Mouse (Mus musculus): ENCODE measurements around the gene Rab14. TPM values are rescaled to one million over a fixed set of nuclear protein-coding genes. Genes with fewer than 3 reads are reported as not detected.

Rab14 gene
- polyA plus RNA-seq, 1 experiment: 171 TPM

DNA sequence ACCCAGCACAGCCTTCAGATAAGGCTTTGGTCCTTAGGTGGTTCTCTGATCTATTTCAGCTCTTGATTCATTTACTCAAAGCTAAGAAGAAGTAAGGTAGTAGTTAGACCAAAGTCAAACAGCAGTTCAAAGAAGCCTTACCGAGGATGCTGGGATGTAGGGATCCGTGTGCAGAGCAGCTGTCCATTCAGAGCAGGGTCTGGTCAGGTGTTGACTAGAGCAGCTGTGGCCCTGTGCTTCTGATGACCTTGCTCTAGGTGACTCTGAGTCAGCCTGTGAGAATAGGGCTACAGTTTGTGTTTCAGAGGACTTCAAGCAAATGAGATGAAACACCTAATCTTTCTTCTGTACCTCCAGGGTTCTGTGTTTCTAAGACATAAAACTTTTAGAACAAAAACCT, 31.5 kb downstream of the Rab14 start:
- no peak for DNase-seq (ENCODE audit: low read depth)
- TF ChIP-seq CTCF (IDR thresholded peaks at IDR 0.05; ENCODE audit: borderline replicate concordance, extremely low read depth, insufficient read depth, insufficient read length): no peak
- TF ChIP-seq POLR2A (IDR thresholded peaks at IDR 0.05; ENCODE audit: borderline replicate concordance, extremely low read depth, insufficient read depth, insufficient read length, poor library complexity, severe bottlenecking): no peak

DNA sequence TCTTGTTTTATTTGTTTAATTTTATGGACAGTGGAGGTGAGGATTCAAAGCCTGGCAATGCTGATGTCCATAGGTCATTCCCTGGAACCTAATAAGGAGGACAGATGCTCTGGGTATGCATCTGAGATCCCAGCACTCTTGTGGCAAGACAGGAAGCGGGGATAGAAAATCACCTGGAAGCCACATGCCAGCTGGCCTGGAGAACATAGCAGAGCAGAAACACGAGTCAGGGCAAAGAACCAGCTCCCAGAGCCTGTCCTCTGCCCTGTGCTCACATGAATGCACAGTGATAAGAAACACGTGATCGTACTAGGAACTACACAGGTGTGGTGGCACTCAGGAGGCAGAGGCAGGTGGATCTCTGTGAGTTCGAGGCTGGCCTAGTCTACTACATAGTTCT, 34.1 kb downstream of the Rab14 start:
- no peak for DNase-seq (ENCODE audit: low read depth)
- TF ChIP-seq CTCF (IDR thresholded peaks at IDR 0.05; ENCODE audit: borderline replicate concordance, extremely low read depth, insufficient read depth, insufficient read length): no peak
- TF ChIP-seq POLR2A (IDR thresholded peaks at IDR 0.05; ENCODE audit: borderline replicate concordance, extremely low read depth, insufficient read depth, insufficient read length, poor library complexity, severe bottlenecking): no peak

DNA sequence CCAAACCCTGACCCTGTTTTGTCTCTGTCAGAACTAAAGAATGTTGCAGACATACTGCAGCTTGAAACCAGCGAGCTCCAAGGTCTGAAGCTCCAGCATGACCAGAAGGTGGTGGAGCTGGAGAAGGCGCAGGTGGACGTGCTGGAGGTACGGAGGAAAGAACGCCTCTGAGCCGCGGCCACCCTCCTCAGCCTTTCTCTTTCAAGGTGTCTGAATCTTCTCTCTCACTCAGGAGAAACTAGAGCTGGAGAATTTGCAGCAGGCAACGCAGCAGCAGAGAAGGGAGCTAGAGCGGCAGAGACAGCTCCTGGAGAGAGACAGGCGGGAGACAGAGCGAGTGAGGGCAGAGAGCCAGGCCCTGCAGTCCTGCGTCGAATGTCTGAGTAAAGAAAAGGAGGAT, 35.5 kb downstream of the Rab14 start:
- no peak for TF ChIP-seq POLR2A (IDR thresholded peaks at IDR 0.05; ENCODE audit: borderline replicate concordance, extremely low read depth, insufficient read depth, insufficient read length, poor library complexity, severe bottlenecking)
- no peak for DNase-seq (ENCODE audit: low read depth)

DNA sequence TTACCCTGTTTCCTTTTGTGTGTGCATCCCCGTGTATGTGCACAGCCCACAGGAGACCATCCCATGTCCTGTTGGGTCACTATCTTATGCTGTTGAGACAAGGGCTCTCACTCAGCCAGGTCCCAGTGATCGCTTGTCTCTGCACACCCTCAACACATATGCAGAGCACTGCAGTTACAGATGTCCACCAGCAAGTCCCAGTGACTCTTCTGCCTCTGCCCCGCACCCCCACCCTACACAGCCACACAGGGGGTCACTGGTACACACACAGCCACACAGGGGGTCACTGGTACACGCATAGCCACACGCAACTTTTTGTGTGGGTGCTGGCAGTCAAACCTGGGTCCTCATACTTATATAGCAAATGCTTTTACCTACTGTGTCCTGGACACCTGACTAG, 37.5 kb downstream of the Rab14 start:
- DNase-seq (ENCODE audit: low read depth): no peak

DNA sequence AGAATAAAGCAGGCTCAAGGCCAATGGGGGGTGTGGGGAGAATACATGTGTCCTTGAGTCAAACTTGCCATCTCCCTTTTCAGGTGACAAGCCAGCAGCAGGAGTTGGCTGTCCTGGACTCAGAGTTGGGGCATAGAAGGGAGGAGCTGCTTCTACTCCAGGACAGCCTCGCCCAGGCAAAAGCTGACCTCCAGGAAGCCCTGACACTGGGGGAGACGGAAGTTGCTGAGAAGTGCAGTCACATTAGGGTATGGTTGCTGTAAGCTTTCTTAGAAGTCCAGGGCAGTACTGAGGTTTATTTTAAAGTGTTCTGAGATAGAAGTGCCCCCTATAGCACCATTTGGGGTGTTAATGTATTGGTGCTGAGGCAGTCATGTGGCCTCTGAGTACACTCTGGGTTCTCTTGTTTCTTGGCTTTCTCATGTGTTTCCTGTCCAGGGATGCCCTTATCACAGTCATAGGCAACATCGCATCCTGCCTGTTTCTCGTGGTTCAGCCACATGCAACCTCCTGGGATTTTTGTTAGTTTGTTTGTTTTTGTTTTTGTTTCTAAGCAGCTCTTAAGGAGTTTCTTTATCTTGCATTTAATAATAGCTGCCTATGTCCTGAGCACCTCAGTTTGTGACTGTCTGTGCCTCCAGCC, 39.0 kb downstream of the Rab14 start:
- no peak for DNase-seq (ENCODE audit: low read depth)
- no peak for TF ChIP-seq CTCF (IDR thresholded peaks at IDR 0.05; ENCODE audit: borderline replicate concordance, extremely low read depth, insufficient read depth, insufficient read length)
- no peak for TF ChIP-seq POLR2A (IDR thresholded peaks at IDR 0.05; ENCODE audit: borderline replicate concordance, extremely low read depth, insufficient read depth, insufficient read length, poor library complexity, severe bottlenecking)

More for the DNA sequence above, 37.5 kb downstream of the Rab14 start:
- TF ChIP-seq CTCF (IDR thresholded peaks at IDR 0.05; ENCODE audit: borderline replicate concordance, extremely low read depth, insufficient read depth, insufficient read length): no peak
- no peak for TF ChIP-seq POLR2A (IDR thresholded peaks at IDR 0.05; ENCODE audit: borderline replicate concordance, extremely low read depth, insufficient read depth, insufficient read length, poor library complexity, severe bottlenecking)

DNA sequence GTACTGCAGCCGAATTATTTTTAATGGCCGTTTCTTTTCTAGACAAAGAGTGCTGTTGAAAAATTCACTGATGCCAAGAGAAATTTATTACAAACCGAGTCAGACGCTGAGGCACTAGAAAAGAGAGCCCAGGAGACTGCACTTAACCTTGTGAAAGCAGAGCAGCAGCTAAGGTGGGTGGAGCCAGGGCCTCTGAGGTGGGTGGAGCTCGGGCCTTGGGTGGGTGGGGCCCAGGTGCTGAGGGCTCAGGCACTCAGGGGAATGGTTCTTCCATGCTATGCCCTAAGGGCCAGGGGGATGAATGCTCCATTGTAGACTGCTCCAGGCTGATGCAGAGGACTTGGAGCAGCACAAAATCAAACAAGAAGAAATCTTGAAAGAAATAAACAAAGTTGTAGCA, 40.7 kb downstream of the Rab14 start:
- no peak for DNase-seq (ENCODE audit: low read depth)
- TF ChIP-seq CTCF (IDR thresholded peaks at IDR 0.05; ENCODE audit: borderline replicate concordance, extremely low read depth, insufficient read depth, insufficient read length) (no peak), POLR2A (IDR thresholded peaks at IDR 0.05; ENCODE audit: borderline replicate concordance, extremely low read depth, insufficient read depth, insufficient read length, poor library complexity, severe bottlenecking) (no peak)

DNA sequence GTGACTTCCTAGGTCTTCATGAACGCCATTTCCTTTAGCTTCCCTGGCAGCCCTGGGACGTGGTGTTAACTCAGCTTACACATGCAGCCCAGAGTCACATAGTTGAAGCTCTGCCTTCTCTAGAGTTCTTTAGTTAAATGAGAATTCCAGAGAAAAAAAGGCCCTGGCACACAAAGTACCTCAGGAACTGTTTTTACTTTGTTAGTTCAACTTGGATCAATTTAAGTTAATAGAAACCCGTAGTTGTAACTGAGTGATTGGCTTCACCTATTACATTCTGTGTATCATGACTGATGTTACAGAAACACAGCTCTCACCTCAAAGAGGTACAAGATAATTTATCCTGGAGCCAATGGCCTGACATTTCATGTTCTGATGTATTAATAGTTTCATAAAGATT, 42.6 kb downstream of the Rab14 start:
- no peak for DNase-seq (ENCODE audit: low read depth)
- TF ChIP-seq POLR2A (IDR thresholded peaks at IDR 0.05; ENCODE audit: borderline replicate concordance, extremely low read depth, insufficient read depth, insufficient read length, poor library complexity, severe bottlenecking) (no peak), CTCF (IDR thresholded peaks at IDR 0.05; ENCODE audit: borderline replicate concordance, extremely low read depth, insufficient read depth, insufficient read length) (no peak)

DNA sequence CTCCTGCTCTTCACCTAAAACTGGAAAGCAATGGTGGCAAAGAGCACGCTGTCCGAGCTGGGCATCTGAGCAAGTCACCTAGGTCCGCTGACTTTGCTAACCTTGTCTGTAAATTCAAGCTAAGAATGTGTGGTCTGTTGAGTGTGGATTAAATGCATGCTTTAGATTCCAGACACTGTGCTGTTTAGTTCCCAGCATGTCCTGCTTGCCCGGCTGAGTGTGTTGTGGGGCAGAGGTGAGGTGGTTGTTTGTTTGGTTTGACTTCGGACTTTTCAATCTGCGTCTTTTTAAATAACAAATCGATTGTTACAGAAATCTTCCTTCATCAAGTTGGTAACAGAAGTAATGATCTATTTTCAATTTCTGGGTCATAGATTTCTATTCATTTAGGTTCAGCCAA, 43.1 kb downstream of the Rab14 start:
- TF ChIP-seq POLR2A (IDR thresholded peaks at IDR 0.05; ENCODE audit: borderline replicate concordance, extremely low read depth, insufficient read depth, insufficient read length, poor library complexity, severe bottlenecking) (no peak), CTCF (IDR thresholded peaks at IDR 0.05; ENCODE audit: borderline replicate concordance, extremely low read depth, insufficient read depth, insufficient read length) (no peak)
- no peak for DNase-seq (ENCODE audit: low read depth)

DNA sequence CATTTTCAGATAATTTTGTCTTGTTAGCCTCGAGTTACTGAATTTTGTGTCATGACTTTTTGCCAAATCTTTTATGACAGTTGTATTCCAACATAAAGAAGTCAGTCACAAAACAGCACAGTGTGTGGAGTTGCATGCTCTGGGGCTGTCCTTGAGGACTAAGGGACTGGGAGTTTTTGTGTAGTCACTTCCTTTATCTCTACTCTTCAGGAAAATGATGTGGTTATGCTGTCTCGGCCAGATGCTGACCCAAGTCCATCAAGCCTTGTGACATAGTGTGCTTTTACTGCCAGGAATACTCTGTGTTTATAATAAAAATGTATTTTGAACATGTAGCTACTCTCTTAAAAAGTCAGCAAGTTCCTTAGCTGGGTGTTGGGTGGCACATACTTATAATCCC, 43.9 kb downstream of the Rab14 start:
- no peak for DNase-seq (ENCODE audit: low read depth)
- no peak for TF ChIP-seq CTCF (IDR thresholded peaks at IDR 0.05; ENCODE audit: borderline replicate concordance, extremely low read depth, insufficient read depth, insufficient read length)
- TF ChIP-seq POLR2A (IDR thresholded peaks at IDR 0.05; ENCODE audit: borderline replicate concordance, extremely low read depth, insufficient read depth, insufficient read length, poor library complexity, severe bottlenecking): no peak

DNA sequence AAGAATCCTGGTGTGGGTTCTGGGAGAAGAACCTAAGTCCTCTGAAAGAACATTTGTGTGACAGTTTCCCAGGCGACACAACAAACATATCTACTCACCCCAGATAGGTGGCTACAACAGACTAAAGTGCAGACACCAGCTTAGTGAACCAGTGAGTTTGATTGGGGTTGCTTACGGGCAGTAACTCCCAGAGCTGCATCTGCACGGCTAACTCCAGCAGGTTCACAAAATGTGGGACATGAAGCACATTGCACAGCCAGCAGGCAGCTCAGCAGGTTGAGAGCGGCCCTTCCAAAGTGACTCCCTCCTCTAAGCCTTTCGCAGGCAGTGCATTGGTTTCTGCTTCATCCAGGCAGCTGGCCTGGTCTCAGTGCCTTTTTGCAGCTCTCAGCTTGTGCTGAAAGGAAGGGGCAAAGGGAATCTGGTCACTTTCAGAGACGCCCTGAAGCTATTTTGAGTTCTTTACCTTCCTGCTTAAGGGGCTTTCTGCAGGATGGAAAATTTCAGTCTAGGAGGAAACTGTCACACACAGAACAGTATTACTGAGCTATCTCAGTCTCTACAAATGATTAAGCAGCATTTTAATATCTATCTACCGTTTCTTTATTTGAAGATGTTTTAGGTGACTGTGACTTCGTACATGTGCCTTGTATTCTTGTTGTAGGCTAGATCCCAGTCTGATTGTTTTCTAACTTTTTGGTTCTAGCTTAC, 46.9 kb downstream of the Rab14 start:
- TF ChIP-seq CTCF (IDR thresholded peaks at IDR 0.05; ENCODE audit: borderline replicate concordance, extremely low read depth, insufficient read depth, insufficient read length) (no peak), POLR2A (IDR thresholded peaks at IDR 0.05; ENCODE audit: borderline replicate concordance, extremely low read depth, insufficient read depth, insufficient read length, poor library complexity, severe bottlenecking) (no peak)

DNA sequence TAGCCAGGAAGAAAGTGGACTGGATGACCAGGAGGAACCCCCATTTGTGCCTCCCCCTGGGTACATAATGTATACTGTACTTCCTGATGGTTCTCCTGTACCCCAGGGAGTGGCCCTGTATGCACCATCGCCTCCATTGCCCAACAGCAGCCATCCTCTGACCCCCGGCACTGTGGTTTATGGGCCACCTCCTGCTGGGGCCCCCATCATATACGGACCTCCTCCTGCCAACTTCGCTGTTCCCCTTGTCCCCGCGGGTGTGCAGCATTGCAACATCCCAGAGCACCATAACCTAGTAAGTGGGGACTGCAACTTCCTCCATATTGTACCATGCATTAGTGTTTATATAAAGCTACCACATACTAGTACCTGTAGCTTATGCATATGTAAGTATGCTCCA, 47.7 kb downstream of the Rab14 start:
- no peak for DNase-seq (ENCODE audit: low read depth)
- TF ChIP-seq CTCF (IDR thresholded peaks at IDR 0.05; ENCODE audit: borderline replicate concordance, extremely low read depth, insufficient read depth, insufficient read length): no peak
- no peak for TF ChIP-seq POLR2A (IDR thresholded peaks at IDR 0.05; ENCODE audit: borderline replicate concordance, extremely low read depth, insufficient read depth, insufficient read length, poor library complexity, severe bottlenecking)

More for the DNA sequence above, 46.9 kb downstream of the Rab14 start:
- DNase-seq (ENCODE audit: low read depth): no peak

DNA sequence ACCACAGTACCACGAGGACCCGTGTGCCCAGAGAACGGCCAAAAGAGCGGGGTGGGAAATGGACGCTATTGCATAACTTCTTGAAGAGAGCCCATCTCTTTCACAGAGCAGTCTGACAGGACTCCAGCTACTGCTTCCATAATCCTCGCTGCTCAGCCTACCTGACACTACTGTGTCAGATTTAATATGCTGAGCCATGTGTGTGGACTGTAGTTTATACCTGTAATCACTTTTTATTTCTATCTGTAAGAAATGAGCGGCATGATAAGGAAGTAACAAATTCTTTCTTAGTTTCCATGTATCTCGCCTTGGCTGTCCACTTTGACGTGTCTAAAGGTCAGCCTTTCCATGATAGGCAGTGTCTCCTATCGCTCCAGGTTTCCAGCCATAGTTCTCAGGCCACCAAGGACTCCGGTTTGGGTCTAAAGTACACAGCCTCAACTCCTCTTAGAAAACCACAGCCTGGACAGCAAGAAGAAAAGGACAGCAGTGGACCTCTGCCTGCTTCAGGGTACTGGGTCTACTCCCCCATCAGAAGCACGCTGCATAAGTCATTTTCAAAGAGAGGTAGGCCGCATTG, 49.5 kb downstream of the Rab14 start:
- TF ChIP-seq POLR2A (IDR thresholded peaks at IDR 0.05; ENCODE audit: borderline replicate concordance, extremely low read depth, insufficient read depth, insufficient read length, poor library complexity, severe bottlenecking): no peak
- no peak for TF ChIP-seq CTCF (IDR thresholded peaks at IDR 0.05; ENCODE audit: borderline replicate concordance, extremely low read depth, insufficient read depth, insufficient read length)
- DNase-seq (ENCODE audit: low read depth): no peak
